Mouse (Mus musculus) hindbrain, embryonic 11.5 days (tissue): ENCODE data around the gene Tes. TPM values are rescaled to one million over a fixed set of nuclear protein-coding genes. Genes with fewer than 3 reads are reported as not detected.

Experiments used
- ATAC-seq: fragments of 200-750 bp; cut with Nextera tagmentation; 2 replicates; pipeline ENCODE4 v1.8.0; 2017; ENCODE audit warnings: mild to moderate bottlenecking, moderate TSS enrichment, moderate library complexity; ENCODE audit not compliant: low FRiP score
- DNase-seq: peaks from one replicate; pipeline ENCODE4 v3.0.0-alpha.2; 2015; ENCODE audit warnings: low spot score
- H3K27ac ChIP-seq: fragments of 300-500 bp; sonication (generic); 2 replicates; pipeline ENCODE4 v1.5.1; 2014; ENCODE audit warnings: mild to moderate bottlenecking, low read depth, low read length
- H3K27me3 ChIP-seq: fragments of 300-500 bp; sonication (generic); 2 replicates; pipeline ENCODE4 v1.6.1; 2014; ENCODE audit warnings: mild to moderate bottlenecking, low read length, moderate library complexity, mixed read lengths; ENCODE audit not compliant: control insufficient read depth, insufficient read depth
- H3K36me3 ChIP-seq: fragments of 300-500 bp; sonication (generic); 2 replicates; pipeline ENCODE4 v1.6.1; 2014; ENCODE audit warnings: mild to moderate bottlenecking, low read length, moderate library complexity, mixed read lengths; ENCODE audit not compliant: control insufficient read depth, insufficient read depth
- H3K4me1 ChIP-seq: fragments of 300-500 bp; sonication (generic); replicated peaks from 2 replicates; pipeline ENCODE4 v1.6.1; 2014; ENCODE audit warnings: low read length, mixed read lengths; ENCODE audit not compliant: control insufficient read depth, insufficient read depth
- H3K4me2 ChIP-seq: fragments of 300-500 bp; sonication (generic); replicated peaks from 2 replicates; pipeline ENCODE4 v1.6.1; 2014; ENCODE audit warnings: mild to moderate bottlenecking, low read depth, low read length
- H3K4me3 ChIP-seq: fragments of 300-500 bp; sonication (generic); 2 replicates; pipeline ENCODE4 v1.5.1; 2014; ENCODE audit warnings: low read depth, low read length
- H3K9ac ChIP-seq: fragments of 300-500 bp; sonication (generic); 2 replicates; pipeline ENCODE4 v1.6.1; 2014; ENCODE audit warnings: low read depth, low read length
- H3K9me3 ChIP-seq: fragments of 300-500 bp; sonication (generic); 2 replicates; pipeline ENCODE4 v1.6.1; 2016; ENCODE audit warnings: low read length; ENCODE audit not compliant: control insufficient read depth
- WGBS: fragments of 180-500 bp; shearing (Covaris S2); extraction: QIAGEN DNeasy Blood & Tissue Kit; methylation state at CpG from one replicate; pipeline ENCODE4 v1.1.7; 2014; 5-methylcytosine and 5-hydroxymethylcytosine counted together
- polyA plus RNA-seq: library from polyadenylated mRNA; unstranded; fragments of >200 nt; fragmentation: Nextera tagmentation; extraction: Ambion mirVana; gene quantifications from 2 replicates; pipeline ENCODE4 v1.2.1, GENCODE M21; 2014

Gene Tes
- polyA plus RNA-seq, 1 experiment from 2014 or later = 65.5 TPM

- ATAC-seq (no peak), DNase-seq (peak; percentile 85)
- H3K4me3 ChIP-seq = no peak overlapping the region
- WGBS = 70% methylated on average over 6 of the region's 6 CpGs
- no peaks in the 10 kb centered on the region for H3K9me3 ChIP-seq
- H3K36me3 ChIP-seq = no peaks in the 10 kb centered on the region
- no peaks in the 10 kb centered on the region for H3K4me1 ChIP-seq
- no peak overlapping the region for H3K4me2 ChIP-seq
- no peak overlapping the region for H3K9ac ChIP-seq
- H3K27me3 ChIP-seq = no peaks in the 10 kb centered on the region
- no peak overlapping the region for H3K27ac ChIP-seq
Measured at GRCm38 (mm10) chr6:17087485-17087884, 22.5 kb downstream of the Tes start.

DNA sequence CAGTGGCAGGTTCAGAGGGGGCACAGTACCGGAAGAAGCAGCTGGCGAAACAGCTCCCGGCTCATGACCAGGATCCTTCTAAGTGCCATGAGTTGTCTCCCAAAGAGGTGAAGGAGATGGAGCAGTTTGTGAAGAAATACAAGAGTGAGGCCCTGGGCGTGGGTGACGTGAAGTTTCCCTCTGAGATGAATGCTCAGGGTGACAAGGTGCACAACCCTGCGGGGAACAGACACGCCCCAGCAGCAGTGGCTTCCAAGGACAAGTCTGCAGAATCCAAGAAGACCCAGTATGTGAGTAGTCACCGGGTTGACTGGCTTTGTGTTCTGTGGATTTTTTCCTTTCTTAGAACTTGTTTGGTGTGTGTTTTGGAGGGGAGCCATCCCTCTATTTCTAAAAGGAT lies 32.4 kb downstream of the Tes start:
- WGBS = 90% methylated on average over 8 of the region's 8 CpGs
- ATAC-seq (no peak), DNase-seq (no peak)
- Histone ChIP-seq H3K4me3 (no peak overlapping the region), H3K4me2 (no peak overlapping the region), H3K4me1 (no peaks in the 10 kb centered on the region), H3K9me3 (no peaks in the 10 kb centered on the region), H3K36me3 (no peaks in the 10 kb centered on the region), H3K27me3 (no peaks in the 10 kb centered on the region), H3K9ac (no peak overlapping the region), H3K27ac (no peak overlapping the region)

DNA sequence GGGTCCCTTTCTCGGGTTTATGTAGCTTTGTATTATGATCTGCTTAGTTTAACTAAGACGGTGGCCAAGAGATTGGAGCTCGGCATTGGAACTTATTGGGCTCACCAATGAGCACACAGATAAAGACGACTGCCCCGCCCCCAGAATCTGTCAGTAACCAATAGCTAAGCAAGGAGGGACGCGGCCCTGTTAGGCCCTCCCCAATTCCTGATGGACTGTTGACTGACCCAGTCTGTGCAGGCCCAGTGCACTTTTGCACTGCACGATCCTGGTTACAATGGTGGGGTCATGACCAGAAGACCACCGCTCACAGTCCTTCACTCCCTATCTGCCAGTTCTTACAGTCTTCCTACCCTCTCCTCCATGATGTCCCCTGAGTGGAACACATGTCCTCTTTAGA lies 33.6 kb downstream of the Tes start:
- Histone ChIP-seq H3K27ac (no peak overlapping the region), H3K9me3 (no peaks in the 10 kb centered on the region), H3K27me3 (no peaks in the 10 kb centered on the region), H3K4me3 (no peak overlapping the region), H3K4me2 (no peak overlapping the region), H3K4me1 (no peaks in the 10 kb centered on the region), H3K36me3 (no peaks in the 10 kb centered on the region), H3K9ac (no peak overlapping the region)
- no peak for DNase-seq
- no peak for ATAC-seq
- WGBS = 92% methylated on average over 9 of the region's 9 CpGs

DNA sequence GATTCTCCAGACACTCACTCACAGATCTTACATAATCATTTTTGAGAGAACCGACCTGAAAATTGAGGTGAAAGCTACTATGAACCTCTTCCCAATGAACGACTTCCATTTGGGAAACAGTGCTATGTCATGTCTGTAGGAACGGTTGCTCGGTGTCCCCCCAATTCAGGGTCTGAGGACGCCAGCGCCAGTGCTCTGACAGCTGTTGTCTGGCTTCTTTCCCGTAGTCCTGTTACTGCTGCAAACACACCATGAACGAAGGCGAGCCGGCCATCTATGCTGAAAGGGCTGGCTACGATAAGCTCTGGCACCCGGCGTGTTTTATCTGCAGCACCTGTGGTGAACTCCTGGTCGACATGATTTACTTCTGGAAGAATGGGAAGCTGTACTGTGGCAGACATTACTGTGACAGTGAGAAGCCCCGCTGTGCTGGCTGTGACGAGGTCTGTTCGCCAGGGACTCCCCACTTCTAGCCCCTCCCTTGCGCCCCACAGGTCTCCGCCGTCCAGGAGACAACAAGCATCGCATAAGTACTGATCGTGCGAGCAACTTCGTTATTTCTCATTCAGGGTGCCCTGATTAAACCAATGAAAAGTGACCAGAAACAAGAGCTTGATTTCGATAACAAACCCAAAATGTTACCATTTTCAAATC lies 34.7 kb downstream of the Tes start:
- Histone ChIP-seq H3K27me3 (no peaks in the 10 kb centered on the region), H3K9ac (no peak overlapping the region), H3K9me3 (no peaks in the 10 kb centered on the region), H3K36me3 (no peaks in the 10 kb centered on the region), H3K4me2 (no peak overlapping the region), H3K4me1 (no peaks in the 10 kb centered on the region), H3K4me3 (no peak overlapping the region), H3K27ac (no peak overlapping the region)
- 86% methylated on average over 25 of the region's 25 CpGs for WGBS
- DNase-seq (no peak), ATAC-seq (no peak)

DNA sequence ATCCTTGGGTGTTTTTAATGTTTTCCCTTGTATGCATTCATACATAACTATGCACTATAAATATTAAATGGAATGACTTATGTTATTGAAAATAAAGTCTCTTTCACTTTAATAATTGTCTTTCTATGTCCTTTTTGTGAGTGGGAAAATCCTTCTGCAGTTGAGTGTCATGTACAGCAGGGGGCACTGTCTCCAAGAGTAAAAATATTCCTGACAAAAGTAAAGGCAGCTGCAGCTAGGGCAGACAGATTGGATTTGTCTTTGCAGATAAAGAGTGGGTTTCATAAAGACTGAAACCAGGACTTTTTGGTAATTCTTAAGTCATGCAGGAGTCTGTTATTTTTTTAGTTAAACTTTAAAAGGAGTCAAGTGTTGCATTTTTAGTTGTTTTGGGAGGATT lies 40.8 kb downstream of the Tes start:
- H3K4me1 ChIP-seq = no peaks in the 10 kb centered on the region
- no peaks in the 10 kb centered on the region for H3K9me3 ChIP-seq
- H3K27ac ChIP-seq = no peak overlapping the region
- H3K36me3 ChIP-seq = no peaks in the 10 kb centered on the region
- DNase-seq = peak; percentile 77
- ATAC-seq = no peak
- H3K9ac ChIP-seq = no peak overlapping the region
- H3K27me3 ChIP-seq = no peaks in the 10 kb centered on the region
- no peak overlapping the region for H3K4me3 ChIP-seq
- H3K4me2 ChIP-seq = no peak overlapping the region

- no peaks in the 10 kb centered on the region for H3K27me3 ChIP-seq
- H3K4me3 ChIP-seq = no peak overlapping the region
- H3K27ac ChIP-seq = no peak overlapping the region
- no peak for ATAC-seq
- no peaks in the 10 kb centered on the region for H3K4me1 ChIP-seq
- DNase-seq = no peak
- no peaks in the 10 kb centered on the region for H3K9me3 ChIP-seq
- H3K9ac ChIP-seq = no peak overlapping the region
- H3K4me2 ChIP-seq = no peak overlapping the region
- WGBS = 97% methylated on average over 5 of the region's 5 CpGs
- H3K36me3 ChIP-seq = no peaks in the 10 kb centered on the region
Measured at GRCm38 (mm10) chr6:17106493-17106892, 41.5 kb downstream of the Tes start.

- Histone ChIP-seq H3K36me3 (no peaks in the 10 kb centered on the region), H3K27ac (no peak overlapping the region), H3K4me1 (no peaks in the 10 kb centered on the region), H3K9ac (no peak overlapping the region), H3K4me2 (no peak overlapping the region), H3K9me3 (no peaks in the 10 kb centered on the region), H3K27me3 (no peaks in the 10 kb centered on the region), H3K4me3 (no peak overlapping the region)
- DNase-seq (no peak), ATAC-seq (no peak)
- WGBS = 88% methylated on average over 4 of the region's 4 CpGs
Measured at GRCm38 (mm10) chr6:17109204-17109603, 44.3 kb downstream of the Tes start.

DNA sequence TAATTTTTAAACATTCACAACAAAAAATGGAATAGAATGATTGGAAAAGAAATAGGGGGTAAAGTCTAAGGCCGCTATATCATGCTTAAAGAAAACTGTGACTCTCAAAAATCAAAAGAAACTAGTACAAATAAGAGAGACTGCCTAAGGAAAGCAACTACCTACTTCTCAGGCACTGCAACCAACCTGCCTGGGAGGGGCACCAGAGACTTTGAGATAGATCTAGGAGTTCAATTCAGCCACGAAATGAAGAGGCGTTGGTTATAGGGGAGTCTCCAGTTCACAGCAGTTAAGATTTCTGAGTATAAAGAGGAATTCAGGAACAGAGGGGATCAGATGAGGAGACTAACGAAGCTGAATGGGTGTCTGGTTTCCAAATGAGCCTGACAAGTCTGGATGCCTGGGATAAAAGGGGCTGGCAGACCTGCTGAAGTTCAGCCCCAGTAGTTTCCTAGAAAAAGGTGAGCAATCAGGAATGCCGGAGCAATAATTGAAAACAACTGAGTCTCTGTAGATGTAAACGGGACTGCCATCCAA lies 45.7 kb downstream of the Tes start:
- Histone ChIP-seq H3K9me3 (no peaks in the 10 kb centered on the region), H3K27me3 (no peaks in the 10 kb centered on the region), H3K27ac (no peak overlapping the region), H3K4me2 (no peak overlapping the region), H3K4me3 (no peak overlapping the region), H3K36me3 (no peaks in the 10 kb centered on the region), H3K4me1 (no peaks in the 10 kb centered on the region), H3K9ac (no peak overlapping the region)
- no peak for DNase-seq
- no peak for ATAC-seq
- WGBS = 74% methylated on average over 6 of the region's 6 CpGs

DNA sequence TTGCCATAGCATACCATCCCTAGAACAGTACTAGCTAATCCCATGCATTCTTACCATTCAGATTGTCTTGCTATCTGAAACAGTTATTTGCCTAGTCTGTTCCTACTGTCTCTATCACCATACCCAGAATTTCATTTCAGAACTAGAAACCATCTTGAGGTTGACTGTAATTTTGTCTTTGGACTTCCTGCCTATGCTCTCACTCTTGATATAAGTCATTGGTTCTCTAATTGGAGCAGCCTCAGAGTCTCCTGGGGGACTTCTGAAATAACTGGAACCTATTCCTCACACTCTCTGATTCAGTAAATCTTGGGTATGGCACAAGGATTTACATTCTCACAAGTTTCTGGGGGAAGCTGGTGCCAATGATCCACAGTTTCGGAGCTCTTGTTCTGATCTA lies 47.1 kb downstream of the Tes start:
- WGBS = 93% methylated on average over 1 of the region's 1 CpGs
- H3K27me3 ChIP-seq = no peaks in the 10 kb centered on the region
- ATAC-seq (no peak), DNase-seq (no peak)
- H3K4me1 ChIP-seq = no peaks in the 10 kb centered on the region
- no peaks in the 10 kb centered on the region for H3K36me3 ChIP-seq
- H3K9ac ChIP-seq = no peak overlapping the region
- no peak overlapping the region for H3K4me3 ChIP-seq
- no peak overlapping the region for H3K4me2 ChIP-seq
- no peak overlapping the region for H3K27ac ChIP-seq
- H3K9me3 ChIP-seq = no peaks in the 10 kb centered on the region
